In genomic region chr7:90164276-90164675, GRCm38 (mm10) we compare ENCODE assay signal across 32 mouse cellular contexts.
"Had no signal": no experiment of that assay in that cellular context is flagged by ENCODE, and none has a peak within 500 bp of the region (broad histone marks: within the 10 kb centered on the region; RNA-seq: fewer than 3 reads in every experiment).

No protein-coding gene starts in this region.

- DNase-seq: left cerebral cortex, postnatal 4 days; liver; liver, embryonic 13.5 days; liver, postnatal 0 days; lung, adult 18-20 months; lung, adult 2 months; lung, embryonic 14.5 days; lung, postnatal 10 days; lung, postnatal 14 days; lung, postnatal 36 days; lung, postnatal 4 days; midbrain, embryonic 14.5 days had no signal

- ATAC-seq: liver, embryonic 12.5 days; liver, postnatal 0 days; lung, postnatal 0 days; midbrain, embryonic 13.5 days; midbrain, embryonic 15.5 days; midbrain, embryonic 16.5 days had no signal

- H3K9ac ChIP-seq: limb, embryonic 12.5 days; limb, embryonic 13.5 days; limb, embryonic 15.5 days; liver, embryonic 12.5 days; liver, embryonic 13.5 days; liver, embryonic 14.5 days; liver, embryonic 15.5 days; liver, postnatal 0 days; lung, embryonic 14.5 days; lung, embryonic 15.5 days; midbrain, embryonic 12.5 days; midbrain, embryonic 13.5 days; midbrain, embryonic 15.5 days had no signal

- H3K9me3 ChIP-seq: limb, embryonic 10.5 days; limb, embryonic 12.5 days; limb, embryonic 13.5 days; limb, embryonic 15.5 days; liver, embryonic 12.5 days; liver, embryonic 13.5 days; liver, embryonic 15.5 days; lung, embryonic 15.5 days; megakaryocyte, embryonic 14.5 days; midbrain, embryonic 10.5 days; midbrain, embryonic 12.5 days; midbrain, embryonic 13.5 days; midbrain, embryonic 15.5 days had no signal

- H3K4me3 ChIP-seq: left cerebral cortex, adult 2 months; limb, embryonic 10.5 days; limb, embryonic 12.5 days; limb, embryonic 13.5 days; limb, embryonic 15.5 days; liver, embryonic 12.5 days; liver, embryonic 13.5 days; liver, embryonic 15.5 days; lung, embryonic 15.5 days; megakaryocyte, embryonic 14.5 days; midbrain, embryonic 10.5 days; midbrain, embryonic 12.5 days; midbrain, embryonic 13.5 days; midbrain, embryonic 15.5 days; myocyte had no signal

- H3K4me1 ChIP-seq: limb, embryonic 10.5 days; limb, embryonic 12.5 days; limb, embryonic 13.5 days; limb, embryonic 15.5 days; lung, embryonic 15.5 days; midbrain, embryonic 10.5 days; midbrain, embryonic 12.5 days; midbrain, embryonic 13.5 days; midbrain, embryonic 15.5 days had no signal

- H3K4me2 ChIP-seq: limb, embryonic 12.5 days; limb, embryonic 13.5 days; limb, embryonic 15.5 days; liver, embryonic 11.5 days; liver, embryonic 12.5 days; liver, embryonic 13.5 days; liver, embryonic 15.5 days; lung, embryonic 14.5 days; lung, embryonic 15.5 days; midbrain, embryonic 11.5 days; midbrain, embryonic 12.5 days; midbrain, embryonic 13.5 days; midbrain, embryonic 15.5 days had no signal

- H3K27ac ChIP-seq: left cerebral cortex, adult 2 months; limb, embryonic 10.5 days; limb, embryonic 12.5 days; limb, embryonic 13.5 days; limb, embryonic 15.5 days; liver, embryonic 12.5 days; liver, embryonic 13.5 days; liver, embryonic 14.5 days; liver, embryonic 15.5 days; lung, embryonic 15.5 days; macrophage; midbrain, embryonic 10.5 days; midbrain, embryonic 12.5 days; midbrain, embryonic 13.5 days; midbrain, embryonic 15.5 days had no signal

- H3K27me3 ChIP-seq: limb, embryonic 12.5 days; limb, embryonic 13.5 days; limb, embryonic 15.5 days; liver, embryonic 12.5 days; liver, embryonic 13.5 days; liver, embryonic 15.5 days; lung, embryonic 15.5 days; megakaryocyte, embryonic 14.5 days; midbrain, embryonic 12.5 days; midbrain, embryonic 13.5 days; midbrain, embryonic 15.5 days had no signal
